Mouse (Mus musculus) hematopoietic stem cell, adult 5-6 weeks (primary cell): Measurements from ENCODE around the gene Slfn1. TPM values are rescaled to one million over a fixed set of nuclear protein-coding genes. Genes with fewer than 3 reads are reported as not detected.
"Not testable (repeated sequence)": the region's sequence is repeated elsewhere in the genome, so short reads cannot be mapped to it uniquely, and the experiment has no call there.

Source experiments
- ATAC-seq, 2 experiments: fragments of 125-278 bp in 1 of 2; replicated peaks in 1 of 2; 2 replicates each; pipeline ENCODE4 v1.8.0; 2016 to 2017; ENCODE audit warnings: inconsistent platforms in 2 of 2, mild to moderate bottlenecking in 2 of 2, moderate number of reproducible peaks in 2 of 2, low read depth in 1 of 2, moderate TSS enrichment in 1 of 2; ENCODE audit not compliant: low FRiP score in 2 of 2, poor library complexity in 2 of 2, severe bottlenecking in 2 of 2, insufficient read depth in 1 of 2, low TSS enrichment in 1 of 2
- total RNA-seq: library from RNA; stranded (forward); fragments of 172-1452, 232-1000 nt; gene quantifications from 2 replicates; pipeline ENCODE4 v1.2.3, GENCODE M21; 2017

Slfn1 gene
- 13.5 and 24.0 TPM in 2 replicates for total RNA-seq

DNA sequence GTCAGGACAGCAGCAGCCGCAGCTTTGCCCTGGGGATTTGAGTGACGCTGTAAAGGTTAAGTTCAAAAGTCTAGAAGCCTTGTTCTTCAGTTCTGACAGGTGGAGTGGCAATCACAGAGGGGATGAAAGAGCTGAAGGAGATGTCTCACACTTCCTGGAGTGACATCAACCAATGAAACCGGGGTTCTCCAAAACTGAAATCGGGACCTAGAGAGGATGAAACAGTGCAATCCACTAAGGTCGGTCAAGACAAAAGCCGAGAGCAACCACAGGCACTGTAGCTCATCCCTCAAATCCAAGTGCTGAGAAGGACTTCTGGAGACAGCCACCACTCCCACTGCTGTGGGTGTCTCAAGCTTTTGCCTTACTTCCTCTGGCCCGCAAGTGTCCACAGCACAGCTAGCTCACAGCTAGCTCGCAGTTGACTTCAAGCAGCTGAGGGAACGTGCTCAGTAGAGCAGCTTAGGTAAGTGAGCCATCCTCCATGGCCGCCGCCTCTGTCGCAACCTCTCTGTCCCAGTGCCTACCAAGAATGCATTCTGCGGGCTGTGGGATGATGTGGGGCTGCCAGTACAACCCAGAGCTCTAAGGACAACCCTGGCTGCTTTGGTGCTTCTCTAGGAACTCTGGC is at the start of gene Slfn1:
Gene Slfn1 (plus strand): TSS at position 253 of the 631 bp plus-strand sequence.
- ATAC-seq = no peak

GRCm38 (mm10) chr11:83067982-83068694 is 48.5 kb upstream of the Slfn1 start:
- ATAC-seq = no peak

GRCm38 (mm10) chr11:83070321-83070970 is 46.2 kb upstream of the Slfn1 start:
- no peak for ATAC-seq

GRCm38 (mm10) chr11:83077714-83078422 is 38.8 kb upstream of the Slfn1 start:
- ATAC-seq = peak; percentile 99 to 100

DNA sequence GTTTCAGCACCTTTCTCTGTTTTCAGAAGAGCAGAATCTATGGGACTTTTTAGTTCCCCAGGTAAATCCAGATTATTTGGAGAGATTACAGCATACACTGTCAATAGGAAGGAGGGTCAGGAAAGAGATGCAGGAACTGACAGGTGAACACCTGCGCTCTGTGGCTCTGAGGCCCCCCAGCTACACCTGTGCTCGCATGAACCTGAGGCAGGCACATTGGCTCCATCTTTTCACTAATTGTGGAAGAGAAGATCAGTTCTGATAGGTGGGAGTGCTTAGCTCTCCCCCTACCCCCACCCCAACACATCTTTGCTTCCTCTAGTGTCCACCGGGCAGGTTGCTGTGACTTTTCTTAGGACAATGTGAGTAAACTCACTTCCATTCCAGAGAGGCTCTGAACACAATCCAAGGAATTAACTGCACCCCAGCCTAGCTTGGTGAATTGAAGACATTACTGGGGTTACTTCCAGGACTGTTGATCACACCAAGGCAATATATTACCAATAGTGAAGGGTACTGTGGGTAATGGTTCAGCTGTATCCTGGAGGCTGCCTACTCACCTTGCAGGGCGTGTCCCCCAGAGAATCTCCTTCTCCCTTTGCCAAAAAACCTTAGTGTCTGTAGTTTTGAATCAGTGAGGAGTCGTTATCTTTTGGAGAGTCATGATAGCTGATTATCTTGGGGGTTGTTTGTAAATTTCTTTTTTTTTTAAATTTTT is 38.1 kb upstream of the Slfn1 start:
- 0 out of 4 replicates have a peak, but pooled peaks of 1 of the 2 experiments have one; percentile 9 for ATAC-seq

- ATAC-seq = no peak
Measured at GRCm38 (mm10) chr11:83079487-83080199, 37.0 kb upstream of the Slfn1 start.

- peak in 1 of 2 experiments; percentile 26; a peak in 1 of 4 replicates for ATAC-seq
Measured at GRCm38 (mm10) chr11:83082741-83083473, 33.7 kb upstream of the Slfn1 start.

DNA sequence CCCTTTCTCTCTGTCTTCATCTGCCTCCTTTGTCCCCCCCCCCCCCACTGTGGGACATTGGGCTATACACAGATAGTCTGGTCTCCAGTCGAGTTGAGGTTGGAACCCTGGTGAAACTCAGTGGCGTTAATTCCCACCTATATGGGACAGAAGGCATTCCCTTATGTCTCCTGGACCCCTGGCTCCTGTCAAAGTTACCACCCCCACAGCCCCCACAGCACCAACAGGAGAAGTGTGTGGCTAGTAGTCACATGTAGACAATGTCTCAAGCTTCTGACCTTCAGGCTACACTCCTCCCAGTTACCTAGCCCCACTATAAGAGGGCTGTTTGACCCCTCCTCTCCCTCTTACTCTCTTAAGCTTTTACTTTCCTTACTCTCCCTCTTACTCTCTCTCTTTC is 32.5 kb upstream of the Slfn1 start:
- no peak for ATAC-seq

DNA sequence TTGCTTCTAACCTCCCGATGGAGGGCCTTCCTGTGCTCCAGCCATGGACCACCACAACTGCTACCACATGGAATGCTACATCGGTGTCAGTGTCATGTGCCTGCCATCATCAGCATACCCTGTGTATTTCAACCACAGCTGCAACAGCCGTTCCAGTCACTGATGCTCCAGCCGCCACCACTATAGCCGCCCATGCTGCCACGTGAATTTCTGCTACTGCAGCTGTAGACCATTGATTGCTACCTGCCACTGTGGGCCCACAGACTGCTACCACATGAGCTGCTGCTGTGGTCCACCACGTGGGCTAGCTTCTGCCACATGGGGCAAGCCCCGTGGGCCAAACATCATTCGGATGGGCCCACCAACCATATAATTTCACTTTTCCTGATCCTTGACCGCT is 31.9 kb upstream of the Slfn1 start:
- ATAC-seq = no peak

DNA sequence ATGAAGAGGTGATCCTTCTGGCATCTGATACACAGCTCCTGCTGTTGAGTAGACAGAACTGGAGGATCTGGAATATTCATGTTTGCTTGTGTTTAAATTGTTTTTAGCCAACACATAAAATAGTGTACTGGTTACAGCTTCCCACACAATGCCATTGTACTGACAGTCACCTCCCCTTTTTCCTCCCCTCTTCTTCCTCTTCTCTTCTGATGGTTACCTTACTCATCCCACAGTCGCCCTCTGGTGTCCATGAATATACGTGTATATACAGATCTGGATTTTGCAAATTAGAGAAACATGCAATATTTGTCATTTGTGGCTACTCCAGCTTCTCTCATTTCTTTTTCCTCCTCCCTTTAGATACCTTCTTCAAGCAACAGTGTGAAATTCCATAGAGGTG is 1.5 kb upstream of the Slfn1 start:
- peak in 1 of 2 experiments; percentile 53; a peak in 1 of 4 replicates for ATAC-seq

DNA sequence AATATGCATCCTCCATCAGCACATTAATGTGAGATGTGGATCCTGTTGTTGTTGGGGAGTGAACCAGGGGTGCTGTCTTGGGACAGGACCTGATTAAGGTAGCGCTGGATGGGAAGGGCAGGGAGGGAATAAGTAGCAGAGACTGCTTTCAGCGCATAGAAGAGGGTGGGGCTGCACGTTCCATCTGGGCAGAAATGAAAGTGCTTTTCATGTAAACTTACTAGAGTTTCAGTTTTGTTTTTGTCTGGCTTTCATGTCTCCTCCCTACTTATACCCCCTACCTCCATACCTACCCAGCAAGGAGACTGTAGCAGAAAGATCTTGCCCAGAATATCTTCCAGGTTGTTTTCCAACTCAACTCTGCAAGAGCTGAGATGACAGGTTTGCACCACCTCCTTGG is 1.4 kb downstream of the Slfn1 start:
- ATAC-seq = peak in 1 of 2 experiments; percentile 42; a peak in 1 of 4 replicates

GRCm38 (mm10) chr11:83121131-83121685 is 4.6 kb downstream of the Slfn1 start:
- ATAC-seq = no peak

GRCm38 (mm10) chr11:83123198-83123597 is 6.5 kb downstream of the Slfn1 start:
- ATAC-seq = no peak

DNA sequence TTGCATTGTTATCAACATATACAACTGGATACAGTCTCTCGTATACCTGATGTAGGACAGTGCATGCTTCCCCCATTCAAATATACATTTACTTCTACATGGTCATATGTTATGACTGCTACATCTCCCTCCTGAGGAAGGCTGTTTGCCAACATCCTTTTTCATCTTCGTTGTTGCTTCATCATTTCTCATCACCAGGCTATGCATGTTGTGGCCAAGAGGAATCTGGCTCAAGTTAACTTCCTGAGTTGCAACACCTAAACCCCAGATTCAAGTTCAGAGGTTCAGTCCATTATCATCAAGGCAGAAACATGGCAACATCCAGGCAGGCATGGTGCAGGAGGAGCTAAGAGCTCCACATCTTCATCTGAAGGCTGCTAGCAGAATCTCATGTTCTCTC is 8.3 kb downstream of the Slfn1 start:
- ATAC-seq = peak in 1 of 2 experiments; percentile 66; a peak in 1 of 4 replicates

DNA sequence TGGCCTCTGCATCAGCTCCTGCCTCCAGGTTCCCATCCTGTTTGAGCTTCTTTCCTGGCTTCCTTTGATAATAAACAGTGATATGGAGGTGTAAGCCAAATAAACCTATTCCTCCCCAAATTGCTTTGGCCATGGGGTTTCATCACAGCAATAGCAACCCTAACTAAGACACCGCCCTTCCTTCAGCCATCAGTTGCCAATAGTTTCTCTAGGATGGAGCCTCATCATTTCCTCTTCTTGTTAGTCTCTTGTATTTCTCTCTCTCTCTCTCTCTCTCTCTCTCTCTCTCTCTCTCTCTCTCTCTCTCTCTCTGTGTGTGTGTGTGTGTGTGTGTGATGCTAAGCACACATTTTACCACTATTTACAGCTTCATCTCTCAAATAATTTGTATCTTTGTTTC is 9.0 kb downstream of the Slfn1 start:
- not testable (repeated sequence) for ATAC-seq

DNA sequence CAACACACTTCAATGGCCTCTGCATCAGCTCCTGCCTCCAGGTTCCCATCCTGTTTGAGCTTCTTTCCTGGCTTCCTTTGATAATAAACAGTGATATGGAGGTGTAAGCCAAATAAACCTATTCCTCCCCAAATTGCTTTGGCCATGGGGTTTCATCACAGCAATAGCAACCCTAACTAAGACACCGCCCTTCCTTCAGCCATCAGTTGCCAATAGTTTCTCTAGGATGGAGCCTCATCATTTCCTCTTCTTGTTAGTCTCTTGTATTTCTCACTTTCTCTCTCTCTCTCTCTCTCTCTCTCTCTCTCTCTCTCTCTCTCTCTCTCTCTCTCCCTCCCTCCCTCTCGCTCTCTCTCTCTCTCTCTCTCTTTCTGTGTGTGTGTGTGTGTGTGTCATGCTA is 20.6 kb downstream of the Slfn1 start:
- not testable (repeated sequence) for ATAC-seq
